Mouse (Mus musculus): Measurements from ENCODE around the gene Foxred2. TPM values are rescaled to one million over a fixed set of nuclear protein-coding genes. Genes with fewer than 3 reads are reported as not detected.

The Foxred2 gene
- polyA plus RNA-seq, 1 experiment, result 10.9 TPM

DNA sequence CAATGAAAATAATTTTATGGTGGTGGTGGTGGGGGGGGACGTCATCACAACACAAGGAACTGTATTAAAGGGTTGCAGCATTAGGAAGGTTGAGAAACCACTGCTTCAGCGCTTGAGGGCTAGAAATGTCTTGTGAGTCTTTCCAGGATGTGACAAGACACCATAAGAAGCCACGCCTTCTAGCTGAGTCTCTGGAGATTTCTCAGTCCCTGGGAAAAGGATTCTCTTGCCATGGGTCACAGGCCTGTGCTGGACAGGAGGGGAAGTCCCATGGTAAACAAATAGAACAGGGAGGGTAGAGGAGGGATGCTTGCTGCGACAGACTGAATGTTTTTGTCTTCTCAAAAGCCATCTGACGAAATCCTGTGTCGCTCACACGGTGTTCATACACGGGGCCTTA lies 64.8 kb downstream of the Foxred2 start:
- TF ChIP-seq POLR2A (IDR thresholded peaks at IDR 0.05; ENCODE audit: insufficient read depth, low read length) (no peak), EP300 (IDR thresholded peaks at IDR 0.05; ENCODE audit: insufficient read depth, low read depth, low read length) (no peak), CTCF (IDR thresholded peaks at IDR 0.05; ENCODE audit: low read depth, low read length) (no peak)
- H3K36me3 ChIP-seq (ENCODE audit: control insufficient read depth, insufficient read depth, low read length, poor library complexity, severe bottlenecking), result no peaks in the 10 kb centered on the region
- H3K4me1 ChIP-seq (ENCODE audit: control insufficient read depth, insufficient read depth, low read length), result peaks cover 8% of the 10 kb centered on the region
- no peak overlapping the region for H3K27ac ChIP-seq (ENCODE audit: insufficient read depth, low read length)
- no peaks in the 10 kb centered on the region for H3K9me3 ChIP-seq (replicated peaks; ENCODE audit: control insufficient read depth, insufficient read depth, low read length, poor library complexity, severe bottlenecking)
- no peak overlapping the region for H3K9ac ChIP-seq (ENCODE audit: low read depth, poor library complexity, severe bottlenecking)
- H3K4me3 ChIP-seq (ENCODE audit: low read depth, low read length), result no peak overlapping the region
- no peaks in the 10 kb centered on the region for H3K27me3 ChIP-seq (ENCODE audit: control insufficient read depth, insufficient read depth, low read length, poor library complexity, severe bottlenecking)

Other genes starting within 250 kb of the Foxred2 start
- not detected in 2 replicates for gene Apol9b, start 227.7 kb downstream of the Foxred2 start, polyA plus RNA-seq (2011; ENCODE audit: insufficient read depth, insufficient read length, low read depth, missing spikeins)
- gene Apol8, start 199.7 kb downstream of the Foxred2 start, polyA plus RNA-seq (2011; ENCODE audit: insufficient read depth, insufficient read length, low read depth, missing spikeins), result 1.4 and 1.9 TPM in 2 replicates
- gene Myh9, start 114.5 kb downstream of the Foxred2 start, polyA plus RNA-seq (2011; ENCODE audit: insufficient read depth, insufficient read length, low read depth, missing spikeins), result 584 and 601 TPM in 2 replicates
- gene Txn2, start 27.7 kb downstream of the Foxred2 start, polyA plus RNA-seq (2011; ENCODE audit: insufficient read depth, insufficient read length, low read depth, missing spikeins), result 167 and 174 TPM in 2 replicates
- 357 and 409 TPM in 2 replicates for gene Eif3d, start 14.1 kb upstream of the Foxred2 start, polyA plus RNA-seq (2011; ENCODE audit: insufficient read depth, insufficient read length, low read depth, missing spikeins)
- not detected in 2 replicates for gene Cacng2, start 163.3 kb upstream of the Foxred2 start, polyA plus RNA-seq (2011; ENCODE audit: insufficient read depth, insufficient read length, low read depth, missing spikeins)
- 19.4 and 19.8 TPM in 2 replicates for gene Ift27, start 217.4 kb upstream of the Foxred2 start, polyA plus RNA-seq (2011; ENCODE audit: insufficient read depth, insufficient read length, low read depth, missing spikeins)
- not detected in 2 replicates for gene Pvalb, start 249.7 kb upstream of the Foxred2 start, polyA plus RNA-seq (2011; ENCODE audit: insufficient read depth, insufficient read length, low read depth, missing spikeins)

Measured in ES-Bruce4 (cell line).